Mouse (Mus musculus): ENCODE data around the gene Slc16a4. TPM values are rescaled to one million over a fixed set of nuclear protein-coding genes. Genes with fewer than 3 reads are reported as not detected.

The Slc16a4 gene
- 0.20 TPM for polyA plus RNA-seq (2012; fragmentation: generic; extraction: Trizol)
- long read RNA-seq, experiment 1, result 0 reads
- long read RNA-seq, experiment 2, result 0 reads

GRCm38 (mm10) chr3:107290764-107291381 is at the start of gene Slc16a4:
Gene Slc16a4, plus strand, starts transcription at chr3:107291230.
- Histone ChIP-seq H3K27me3 (ENCODE audit: control insufficient read depth, insufficient read depth, insufficient read length) (no peaks in the 10 kb centered on the region), H3ac (ENCODE audit: control insufficient read depth, insufficient read length, low read depth) (no peak within 1 kb of the TSS), H3K36me3 (ENCODE audit: control insufficient read depth, insufficient read depth) (no peaks in the 10 kb centered on the region), H3K4me3 (ENCODE audit: insufficient read depth, poor library complexity, severe bottlenecking) (no peak within 1 kb of the TSS), H3K79me3 (ENCODE audit: low read depth) (no peaks in the 10 kb centered on the region), H3K79me2 (ENCODE audit: control insufficient read depth, insufficient read depth) (no peaks in the 10 kb centered on the region)
- TF ChIP-seq MYOD1 (IDR thresholded peaks at IDR 0.05; ENCODE audit: control insufficient read depth, insufficient read length, low read depth) (no peak), MYOG (IDR thresholded peaks at IDR 0.05; ENCODE audit: control insufficient read depth, extremely low read depth, insufficient read length) (no peak), CEBPB (IDR thresholded peaks at IDR 0.05; ENCODE audit: low read depth) (no peak), MAX (IDR thresholded peaks at IDR 0.05) (no peak), FOSL1 (IDR thresholded peaks at IDR 0.05; ENCODE audit: insufficient read depth, low read length, poor library complexity, severe bottlenecking) (no peak), CTCF (IDR thresholded peaks at IDR 0.05; ENCODE audit: control insufficient read depth, insufficient read depth, insufficient read length) (no peak), USF1 (IDR thresholded peaks at IDR 0.05; ENCODE audit: low read depth) (no peak)

- Histone ChIP-seq H3K79me2 (ENCODE audit: control insufficient read depth, insufficient read depth) (no peaks in the 10 kb centered on the region), H3K79me3 (ENCODE audit: low read depth) (no peaks in the 10 kb centered on the region), H3K27me3 (ENCODE audit: control insufficient read depth, insufficient read depth, insufficient read length) (no peaks in the 10 kb centered on the region), H3K4me3 (ENCODE audit: insufficient read depth, poor library complexity, severe bottlenecking) (no peak overlapping the region), H3K36me3 (ENCODE audit: control insufficient read depth, insufficient read depth) (no peaks in the 10 kb centered on the region), H3ac (ENCODE audit: control insufficient read depth, insufficient read length, low read depth) (no peak overlapping the region)
- TF ChIP-seq MYOD1 (IDR thresholded peaks at IDR 0.05; ENCODE audit: control insufficient read depth, insufficient read length, low read depth), result no peak
Measured at GRCm38 (mm10) chr3:107241389-107242094, 49.5 kb upstream of the Slc16a4 start.

DNA sequence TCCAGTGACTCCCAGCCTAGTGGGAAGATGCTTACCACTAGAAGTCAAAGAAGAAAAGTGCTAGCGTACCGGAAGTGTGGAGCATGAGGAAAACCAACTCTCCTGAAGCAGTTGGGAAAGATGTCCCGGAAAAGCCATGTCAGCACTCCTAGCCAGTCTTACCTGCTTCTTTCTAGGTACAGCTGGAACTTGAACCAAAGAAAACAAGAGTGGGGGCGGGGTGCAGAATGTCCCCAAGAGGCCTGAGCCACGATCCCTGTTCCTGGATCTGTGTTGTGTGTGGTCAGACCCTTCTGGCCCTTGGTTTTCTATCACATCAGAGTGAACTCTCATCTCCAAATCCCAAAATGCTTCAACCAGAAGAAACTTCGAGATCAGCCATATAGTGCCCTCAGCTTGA is 44.2 kb upstream of the Slc16a4 start:
- no peak for TF ChIP-seq USF1 (IDR thresholded peaks at IDR 0.05; ENCODE audit: low read depth)
- TF ChIP-seq MYOG (IDR thresholded peaks at IDR 0.05; ENCODE audit: control insufficient read depth, extremely low read depth, insufficient read length), result no peak
- no peak for TF ChIP-seq CEBPB (IDR thresholded peaks at IDR 0.05; ENCODE audit: low read depth)
- no peak for TF ChIP-seq MAX (IDR thresholded peaks at IDR 0.05)
- no peak for TF ChIP-seq FOSL1 (IDR thresholded peaks at IDR 0.05; ENCODE audit: insufficient read depth, low read length, poor library complexity, severe bottlenecking)
- no peak for TF ChIP-seq CTCF (IDR thresholded peaks at IDR 0.05; ENCODE audit: control insufficient read depth, insufficient read depth, insufficient read length)
- TF ChIP-seq MYOD1 (IDR thresholded peaks at IDR 0.05; ENCODE audit: control insufficient read depth, insufficient read length, low read depth), result no peak
- Histone ChIP-seq H3K36me3 (ENCODE audit: control insufficient read depth, insufficient read depth) (no peaks in the 10 kb centered on the region), H3ac (ENCODE audit: control insufficient read depth, insufficient read length, low read depth) (no peak overlapping the region), H3K27me3 (ENCODE audit: control insufficient read depth, insufficient read depth, insufficient read length) (no peaks in the 10 kb centered on the region), H3K4me3 (ENCODE audit: insufficient read depth, poor library complexity, severe bottlenecking) (no peak overlapping the region), H3K79me3 (ENCODE audit: low read depth) (no peaks in the 10 kb centered on the region), H3K79me2 (ENCODE audit: control insufficient read depth, insufficient read depth) (no peaks in the 10 kb centered on the region)

DNA sequence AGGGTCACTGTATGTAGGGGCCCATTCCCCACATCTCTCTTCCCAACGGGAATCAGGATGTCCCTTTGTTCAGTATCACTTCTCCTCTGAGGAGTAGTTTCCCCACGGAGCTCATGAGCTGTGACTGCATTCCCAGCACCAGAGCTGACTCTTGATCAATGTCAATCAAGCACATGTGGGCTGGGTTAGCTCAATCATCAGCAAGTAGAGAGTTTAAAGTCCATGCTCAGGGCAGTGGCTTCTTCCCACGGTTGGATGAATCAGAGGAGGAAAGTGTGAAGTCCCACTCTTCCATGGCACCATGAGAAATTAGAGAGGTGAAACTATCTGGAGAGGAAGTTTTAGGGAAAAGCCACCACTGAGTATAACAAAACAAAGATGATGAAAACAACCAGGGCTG is 42.0 kb upstream of the Slc16a4 start:
- Histone ChIP-seq H3K4me3 (ENCODE audit: insufficient read depth, poor library complexity, severe bottlenecking) (no peak overlapping the region), H3ac (ENCODE audit: control insufficient read depth, insufficient read length, low read depth) (no peak overlapping the region), H3K79me3 (ENCODE audit: low read depth) (no peaks in the 10 kb centered on the region), H3K36me3 (ENCODE audit: control insufficient read depth, insufficient read depth) (no peaks in the 10 kb centered on the region), H3K79me2 (ENCODE audit: control insufficient read depth, insufficient read depth) (no peaks in the 10 kb centered on the region), H3K27me3 (ENCODE audit: control insufficient read depth, insufficient read depth, insufficient read length) (no peaks in the 10 kb centered on the region)
- no peak for TF ChIP-seq USF1 (IDR thresholded peaks at IDR 0.05; ENCODE audit: low read depth)
- TF ChIP-seq CEBPB (IDR thresholded peaks at IDR 0.05; ENCODE audit: low read depth), result no peak
- no peak for TF ChIP-seq MAX (IDR thresholded peaks at IDR 0.05)
- no peak for TF ChIP-seq MYOD1 (IDR thresholded peaks at IDR 0.05; ENCODE audit: control insufficient read depth, insufficient read length, low read depth)
- TF ChIP-seq FOSL1 (IDR thresholded peaks at IDR 0.05; ENCODE audit: insufficient read depth, low read length, poor library complexity, severe bottlenecking), result no peak
- TF ChIP-seq MYOG (IDR thresholded peaks at IDR 0.05; ENCODE audit: control insufficient read depth, extremely low read depth, insufficient read length), result no peak
- TF ChIP-seq CTCF (IDR thresholded peaks at IDR 0.05; ENCODE audit: control insufficient read depth, insufficient read depth, insufficient read length), result no peak

GRCm38 (mm10) chr3:107250320-107250719 is 40.7 kb upstream of the Slc16a4 start:
- Histone ChIP-seq H3K36me3 (ENCODE audit: control insufficient read depth, insufficient read depth) (no peaks in the 10 kb centered on the region), H3K79me3 (ENCODE audit: low read depth) (no peaks in the 10 kb centered on the region), H3K4me3 (ENCODE audit: insufficient read depth, poor library complexity, severe bottlenecking) (no peak overlapping the region), H3K27me3 (ENCODE audit: control insufficient read depth, insufficient read depth, insufficient read length) (no peaks in the 10 kb centered on the region), H3ac (ENCODE audit: control insufficient read depth, insufficient read length, low read depth) (no peak overlapping the region), H3K79me2 (ENCODE audit: control insufficient read depth, insufficient read depth) (no peaks in the 10 kb centered on the region)
- TF ChIP-seq CTCF (IDR thresholded peaks at IDR 0.05; ENCODE audit: control insufficient read depth, insufficient read depth, insufficient read length), result no peak
- no peak for TF ChIP-seq MYOG (IDR thresholded peaks at IDR 0.05; ENCODE audit: control insufficient read depth, extremely low read depth, insufficient read length)
- no peak for TF ChIP-seq USF1 (IDR thresholded peaks at IDR 0.05; ENCODE audit: low read depth)
- no peak for TF ChIP-seq FOSL1 (IDR thresholded peaks at IDR 0.05; ENCODE audit: insufficient read depth, low read length, poor library complexity, severe bottlenecking)
- TF ChIP-seq MAX (IDR thresholded peaks at IDR 0.05), result no peak
- TF ChIP-seq MYOD1 (IDR thresholded peaks at IDR 0.05; ENCODE audit: control insufficient read depth, insufficient read length, low read depth), result no peak
- TF ChIP-seq CEBPB (IDR thresholded peaks at IDR 0.05; ENCODE audit: low read depth), result no peak
